Mouse (Mus musculus): ENCODE measurements at regions not wholly inside any gene's neighbourhood (a gene's known extent, or its start where the extent isn't known, plus 50 kb on each side); places are given as distances from the start of the nearest gene placed in this dataset.

DNA sequence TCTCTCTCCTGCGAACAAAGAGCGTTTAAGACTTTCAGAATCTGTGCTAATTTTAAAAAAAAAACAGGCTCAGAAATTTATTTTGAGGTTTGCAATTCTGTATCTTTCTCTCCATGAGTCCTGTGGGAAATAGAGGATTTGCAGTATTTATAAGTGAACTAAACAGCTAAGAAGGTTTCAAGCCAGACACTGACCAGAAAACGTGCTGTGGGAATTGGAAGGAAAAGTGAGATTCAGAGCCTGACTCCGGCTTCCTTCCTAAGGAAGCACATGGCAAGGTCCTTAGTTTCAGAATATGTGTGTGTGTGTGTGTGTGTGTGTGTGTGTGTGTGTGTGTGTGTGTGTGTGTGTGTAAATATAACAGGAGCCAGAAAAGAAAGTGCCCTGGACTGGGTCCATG lies 629.2 kb downstream of the Triml1 start:
- DNase-seq: peak; percentile 5

Data from kidney, postnatal 10 days (tissue).